Mouse (Mus musculus): Measurements from ENCODE around the gene Mtmr1.
"Not testable (repeated sequence)": the region's sequence is repeated elsewhere in the genome, so short reads cannot be mapped to it uniquely, and the experiment has no call there.

Mtmr1 gene

DNA sequence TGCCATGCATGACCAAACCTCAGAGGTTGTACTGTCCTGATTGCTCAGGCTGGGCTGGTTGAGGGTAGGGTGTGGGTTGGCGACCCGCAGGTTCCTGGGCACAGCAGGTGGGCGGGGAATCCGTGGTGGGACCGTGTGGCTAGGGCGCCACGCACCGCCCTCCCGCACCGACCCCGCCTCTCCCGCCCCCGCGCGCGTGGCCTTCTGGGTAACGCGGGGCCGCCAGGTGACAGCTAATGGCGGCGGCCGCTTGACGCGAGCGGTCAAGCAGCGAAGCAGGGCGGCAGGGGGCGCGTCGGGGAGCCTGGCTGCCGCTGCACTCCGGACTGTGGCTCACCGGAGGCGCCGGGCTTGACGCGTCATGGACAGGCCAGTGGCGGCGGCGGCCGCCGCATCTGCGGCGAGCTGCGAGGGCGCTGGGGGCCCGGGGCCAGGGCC is at the start of gene Mtmr1:
Gene Mtmr1, plus strand, starts transcription at position 207 of the 438 bp plus-strand sequence.
- peak; percentile 30 for DNase-seq (ENCODE audit: low read depth, low spot score)

DNA sequence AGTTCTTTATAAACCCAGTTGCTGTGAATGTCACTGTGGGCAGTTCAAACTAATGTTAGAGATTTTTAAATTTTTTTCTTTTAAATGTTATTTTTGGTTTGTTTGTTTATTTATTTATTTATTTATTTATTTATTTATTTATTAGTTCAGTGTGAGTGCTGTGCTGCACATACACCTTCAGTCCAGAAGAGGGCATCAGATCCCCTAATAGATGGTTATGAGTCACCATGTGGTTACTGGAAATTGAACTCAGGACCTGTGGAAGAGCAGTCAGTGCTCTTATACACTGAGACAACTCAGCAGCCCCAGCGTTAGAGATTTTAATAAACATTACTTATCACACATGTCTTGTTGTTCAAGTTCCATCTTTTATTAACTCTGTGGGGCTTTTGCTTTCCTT is 12.5 kb upstream of the Mtmr1 start:
- no peak for DNase-seq (ENCODE audit: low read depth, low spot score)

DNA sequence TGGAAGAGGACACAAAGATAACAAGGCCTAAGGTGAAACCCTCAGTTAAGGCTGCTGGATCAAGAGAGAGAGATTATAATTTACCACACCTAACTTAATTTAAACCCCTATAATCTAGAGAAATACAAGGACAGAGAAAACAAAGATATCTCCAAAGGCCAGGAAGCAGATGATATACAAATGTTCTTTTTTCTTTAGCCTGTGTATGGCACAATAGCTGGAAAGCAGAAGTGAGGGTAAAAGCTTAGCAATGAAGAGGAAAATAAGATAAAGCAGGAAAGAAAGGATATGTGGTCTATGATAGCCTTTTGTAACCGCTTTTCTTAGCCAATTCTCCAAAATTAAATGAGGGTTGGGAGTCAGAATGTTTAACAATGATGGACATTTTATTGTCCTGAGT is 9.2 kb upstream of the Mtmr1 start:
- DNase-seq (ENCODE audit: low read depth, low spot score): no peak

DNA sequence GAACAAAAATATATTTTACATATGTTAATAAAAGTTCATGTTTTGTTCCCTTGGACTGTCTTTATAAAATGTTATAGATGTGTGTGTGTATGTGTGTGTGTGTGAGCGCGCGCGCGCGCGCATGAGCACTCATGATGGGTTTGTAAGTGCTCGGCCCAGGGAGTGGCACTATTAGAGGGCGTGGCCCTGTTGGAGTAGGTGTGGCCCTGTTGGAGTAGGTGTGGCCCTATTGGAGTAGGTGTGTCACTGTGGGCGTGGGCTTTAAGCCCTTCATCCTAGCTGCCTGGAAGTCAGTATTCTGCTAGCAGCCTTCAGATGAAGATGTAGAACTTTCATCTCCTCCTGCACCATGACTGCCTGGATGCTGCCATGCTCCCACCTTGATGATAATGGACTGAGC is 2.8 kb upstream of the Mtmr1 start:
- not testable (repeated sequence) for DNase-seq (ENCODE audit: low read depth, low spot score)

DNA sequence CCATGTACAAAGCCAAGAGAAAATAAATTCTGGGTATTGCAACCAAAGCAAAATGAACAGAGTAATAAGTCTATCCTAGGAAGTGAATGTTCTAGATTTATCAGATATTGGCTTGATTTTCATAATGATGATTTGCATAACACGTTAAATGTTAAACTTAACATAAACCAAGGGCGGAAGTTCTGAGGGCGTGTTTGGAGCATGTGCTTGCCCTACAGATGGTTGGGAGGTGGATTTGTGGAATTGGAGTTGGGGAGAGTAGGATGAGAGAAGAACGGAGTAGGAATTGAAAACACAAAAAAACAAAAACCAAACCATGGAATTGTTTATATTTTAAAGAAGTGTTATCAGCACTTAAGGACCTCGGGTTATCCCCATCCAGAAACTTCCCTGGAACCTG is 498 bp upstream of the Mtmr1 start:
- no peak for DNase-seq (ENCODE audit: low read depth, low spot score)

DNA sequence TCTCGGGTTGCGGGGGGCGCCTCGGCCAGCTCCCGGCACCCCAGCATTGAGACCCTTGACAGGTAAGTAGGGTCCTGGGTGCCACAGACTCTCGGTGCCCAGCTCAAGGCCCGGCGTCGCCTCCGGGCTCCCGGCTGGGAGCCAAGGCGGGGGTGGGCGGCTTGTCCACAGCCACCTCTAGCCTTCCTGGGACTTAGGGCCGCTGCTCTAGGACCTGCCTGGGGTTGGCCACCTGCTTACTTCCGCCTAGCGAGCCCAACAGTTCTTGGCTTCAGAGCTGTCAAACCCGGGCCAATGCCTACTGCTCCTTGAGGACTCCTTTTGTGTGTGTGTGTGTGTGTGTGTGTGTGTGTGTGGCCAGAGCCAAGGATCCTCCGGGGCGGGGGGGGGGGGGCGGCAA is 451 bp downstream of the Mtmr1 start:
- DNase-seq (ENCODE audit: low read depth, low spot score): no peak

DNA sequence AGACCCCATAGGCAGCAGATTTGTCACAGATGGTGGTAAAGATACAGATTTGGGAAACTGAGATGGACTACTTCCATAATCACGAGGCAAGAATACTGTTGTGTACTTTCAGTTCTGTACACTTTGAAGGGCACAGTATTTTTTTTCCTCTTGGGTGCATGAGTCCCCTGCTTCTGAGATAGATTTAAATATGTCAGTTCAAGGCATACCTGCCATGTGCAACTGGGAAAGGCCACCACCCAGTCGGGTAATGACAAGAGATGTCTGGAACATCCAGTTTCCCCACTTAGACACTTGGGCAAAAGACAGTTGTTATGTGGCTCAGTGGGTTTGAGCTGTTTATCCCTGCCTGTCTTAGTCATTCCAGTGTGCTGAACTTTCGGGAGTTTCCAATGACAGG is 950 bp downstream of the Mtmr1 start:
- DNase-seq (ENCODE audit: low read depth, low spot score): no peak

DNA sequence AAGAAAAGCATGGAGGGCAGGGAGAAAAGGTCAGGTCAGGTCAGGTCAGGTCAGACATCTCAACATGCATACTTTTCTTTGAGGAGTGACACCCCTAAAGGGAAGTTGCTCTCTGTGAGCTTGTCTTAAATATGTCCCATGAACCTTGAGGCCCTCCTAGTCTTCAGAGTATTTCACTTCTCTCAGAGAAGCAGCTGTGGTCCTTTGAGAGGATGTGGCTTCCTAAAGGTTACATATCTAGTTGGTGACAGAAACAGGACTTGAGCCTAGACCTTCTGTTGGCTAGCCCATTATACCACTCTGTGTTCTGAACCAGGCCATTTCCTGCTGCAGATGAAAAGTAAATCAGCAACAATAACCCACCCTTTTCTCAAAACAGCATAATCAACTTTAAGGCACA is 2.4 kb downstream of the Mtmr1 start:
- no peak for DNase-seq (ENCODE audit: low read depth, low spot score)

DNA sequence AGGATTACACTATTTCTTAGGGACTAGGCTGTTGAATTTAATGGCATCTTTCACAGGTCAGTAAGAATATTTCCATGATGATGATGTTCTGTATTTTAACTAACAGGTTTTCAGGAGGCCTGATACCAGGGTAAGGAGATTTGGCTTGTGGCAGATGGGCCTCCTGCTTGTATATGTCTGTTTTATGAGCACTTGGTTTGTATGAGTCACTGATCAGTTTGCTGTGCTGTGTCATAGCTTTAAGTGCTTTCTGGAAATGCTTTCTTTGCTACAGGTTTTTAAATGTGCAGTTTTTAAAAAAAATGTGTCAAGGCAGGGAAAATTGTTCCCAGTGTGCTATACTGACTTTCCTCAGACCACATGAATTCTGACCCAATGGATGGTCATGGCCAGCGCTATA is 12.2 kb downstream of the Mtmr1 start:
- DNase-seq (ENCODE audit: low read depth, low spot score): no peak

DNA sequence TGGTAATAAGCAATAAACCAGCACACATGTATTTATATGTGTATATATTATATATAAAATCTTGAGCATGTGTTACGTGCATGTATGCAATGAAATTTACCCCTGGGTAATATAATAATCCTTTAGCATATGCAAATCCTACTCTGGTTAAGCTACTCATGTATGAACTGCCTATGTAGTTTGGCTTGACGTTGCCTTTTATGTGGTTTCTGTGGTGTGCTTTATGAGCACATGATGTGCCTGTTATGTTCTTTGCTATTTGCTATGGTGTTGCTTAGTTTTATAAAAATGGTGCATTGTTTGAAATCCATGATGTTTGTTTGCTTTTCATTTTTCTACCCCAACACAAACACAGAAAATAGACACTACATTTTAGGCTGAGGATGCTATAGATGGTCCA is 13.9 kb downstream of the Mtmr1 start:
- DNase-seq (ENCODE audit: low read depth, low spot score): no peak

DNA sequence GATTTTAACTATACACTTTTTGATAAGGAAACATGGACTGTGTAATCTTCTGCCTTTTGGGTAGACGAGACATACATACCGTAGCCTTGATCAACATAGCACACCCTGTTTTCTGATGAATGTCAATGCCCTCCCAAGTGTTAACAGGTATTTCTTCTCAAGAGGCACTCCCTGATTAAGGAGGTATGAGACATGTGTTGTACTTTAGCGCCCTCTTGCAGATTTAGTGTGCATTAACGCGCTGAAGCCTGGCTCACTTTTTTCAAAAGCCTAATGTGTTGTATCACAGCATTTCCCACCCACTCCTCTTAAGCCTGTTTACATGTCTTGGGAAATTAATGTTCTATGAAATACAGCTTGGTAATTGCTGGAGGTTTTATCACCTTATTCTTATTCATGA is 17.0 kb downstream of the Mtmr1 start:
- no peak for DNase-seq (ENCODE audit: low read depth, low spot score)

DNA sequence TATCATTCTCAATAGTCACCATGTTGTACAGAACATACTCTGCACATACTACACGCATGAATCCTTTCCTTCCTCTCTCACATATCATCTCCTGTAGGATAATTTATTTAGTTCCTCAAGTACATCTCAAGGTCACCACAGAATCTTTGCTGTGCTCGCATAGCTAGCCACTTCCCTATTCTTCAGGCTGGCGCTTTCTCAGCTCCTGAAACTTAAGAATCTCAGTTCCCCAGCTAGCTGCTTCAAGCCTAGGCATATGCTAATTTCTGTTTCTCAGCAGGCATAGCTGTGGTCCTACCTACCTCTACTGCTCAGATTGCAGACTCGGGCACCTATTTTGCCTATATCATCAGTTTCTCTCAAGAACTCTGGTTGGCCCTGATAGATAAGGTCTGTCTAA is 31.8 kb downstream of the Mtmr1 start:
- DNase-seq (ENCODE audit: low read depth, low spot score): no peak

DNA sequence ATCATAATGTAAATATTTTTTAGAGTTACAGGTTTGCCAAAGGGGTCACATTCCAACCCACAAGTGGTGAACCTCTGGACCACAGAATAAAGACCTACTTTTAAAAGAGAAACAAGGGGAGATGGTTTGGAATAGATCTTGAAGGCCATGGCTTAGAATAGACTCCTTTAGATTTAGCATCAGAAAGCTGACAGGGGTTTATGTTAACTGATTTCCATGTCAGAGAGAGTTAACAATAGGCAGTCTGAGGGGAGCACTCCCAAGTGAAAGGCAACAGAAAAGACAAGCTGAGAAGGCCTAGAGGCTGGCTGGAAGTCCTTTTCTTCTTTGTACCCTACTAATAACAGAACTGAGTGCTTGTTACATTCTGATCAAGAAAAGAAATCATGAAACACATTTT is 41.7 kb downstream of the Mtmr1 start:
- DNase-seq (ENCODE audit: low read depth, low spot score): no peak

DNA sequence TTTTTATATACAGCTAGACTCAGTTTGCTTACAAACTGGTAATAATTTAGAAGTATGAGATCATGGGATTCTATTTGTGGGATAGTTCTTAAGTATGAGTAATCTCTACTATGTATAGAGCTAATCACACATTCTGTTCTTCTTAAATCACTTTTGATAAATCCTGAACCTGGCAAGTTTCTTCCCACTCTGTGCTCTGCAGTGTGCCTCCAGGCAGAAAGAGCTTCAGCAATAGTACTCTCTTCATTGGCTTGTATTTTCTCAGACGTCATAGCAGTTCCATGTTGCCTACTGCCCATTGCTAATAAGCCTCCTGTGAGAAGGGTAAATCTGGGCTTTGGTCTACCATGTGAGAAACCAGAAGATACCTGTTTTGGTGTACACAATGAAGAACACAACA is 43.8 kb downstream of the Mtmr1 start:
- no peak for DNase-seq (ENCODE audit: low read depth, low spot score)

DNA sequence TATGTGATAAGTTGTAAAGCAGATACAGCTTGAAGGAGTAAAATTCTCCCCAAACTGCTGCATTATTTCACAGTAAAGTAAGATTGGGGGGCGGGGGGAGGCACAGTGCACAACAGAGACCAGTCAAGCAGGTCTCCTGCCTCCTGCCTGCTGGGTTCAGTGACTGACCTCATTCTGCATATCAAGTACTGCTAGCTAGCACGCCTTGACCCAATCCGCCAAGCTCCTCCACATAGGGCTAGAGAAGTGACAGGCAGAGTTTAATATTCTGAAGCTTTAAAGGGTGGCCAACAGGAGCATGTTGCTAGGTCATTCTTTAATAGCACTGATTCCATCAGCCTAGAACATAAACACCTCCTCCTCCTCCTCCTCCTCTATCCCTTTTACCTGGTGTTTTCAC is 48.2 kb downstream of the Mtmr1 start:
- DNase-seq (ENCODE audit: low read depth, low spot score): no peak

DNA sequence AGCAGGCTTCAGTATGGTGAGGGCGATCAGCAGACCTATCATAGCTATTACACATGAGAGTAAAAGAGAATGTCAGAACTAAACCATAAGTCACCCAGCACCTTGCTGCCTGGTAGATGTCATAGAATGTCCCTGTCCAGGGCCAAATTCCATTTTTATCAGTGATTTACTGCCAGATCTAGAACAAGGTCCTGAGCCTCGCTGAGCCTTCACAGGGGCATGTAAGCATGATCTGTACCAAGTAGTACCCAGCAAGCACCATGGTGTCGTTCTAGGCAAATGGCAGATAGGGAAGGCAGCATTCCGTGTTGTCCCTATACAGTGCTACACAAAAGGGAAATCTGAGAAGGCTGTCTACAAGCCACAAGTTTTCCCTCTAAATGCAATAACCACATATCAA is 49.1 kb downstream of the Mtmr1 start:
- DNase-seq (ENCODE audit: low read depth, low spot score): no peak

DNA sequence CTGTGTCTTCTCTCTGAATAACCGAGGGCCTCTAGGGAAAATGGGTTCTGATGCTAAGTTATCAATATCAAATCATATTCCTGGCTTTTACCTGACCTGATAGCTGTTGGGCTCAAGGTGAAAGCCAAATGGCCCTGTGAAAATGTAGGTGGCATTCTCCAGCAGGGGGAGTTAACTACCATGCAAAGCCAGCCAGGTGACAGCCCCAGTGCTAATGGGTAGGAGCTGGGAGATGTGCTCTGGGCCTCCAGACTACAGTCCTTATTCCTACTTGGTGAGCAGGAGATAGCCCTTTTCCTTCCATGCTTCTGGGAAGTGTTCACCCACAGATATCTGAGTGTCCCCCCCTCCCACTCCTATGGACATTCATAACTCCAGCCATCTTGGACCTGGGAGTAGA is 60.3 kb downstream of the Mtmr1 start:
- no peak for DNase-seq (ENCODE audit: low read depth, low spot score)

DNA sequence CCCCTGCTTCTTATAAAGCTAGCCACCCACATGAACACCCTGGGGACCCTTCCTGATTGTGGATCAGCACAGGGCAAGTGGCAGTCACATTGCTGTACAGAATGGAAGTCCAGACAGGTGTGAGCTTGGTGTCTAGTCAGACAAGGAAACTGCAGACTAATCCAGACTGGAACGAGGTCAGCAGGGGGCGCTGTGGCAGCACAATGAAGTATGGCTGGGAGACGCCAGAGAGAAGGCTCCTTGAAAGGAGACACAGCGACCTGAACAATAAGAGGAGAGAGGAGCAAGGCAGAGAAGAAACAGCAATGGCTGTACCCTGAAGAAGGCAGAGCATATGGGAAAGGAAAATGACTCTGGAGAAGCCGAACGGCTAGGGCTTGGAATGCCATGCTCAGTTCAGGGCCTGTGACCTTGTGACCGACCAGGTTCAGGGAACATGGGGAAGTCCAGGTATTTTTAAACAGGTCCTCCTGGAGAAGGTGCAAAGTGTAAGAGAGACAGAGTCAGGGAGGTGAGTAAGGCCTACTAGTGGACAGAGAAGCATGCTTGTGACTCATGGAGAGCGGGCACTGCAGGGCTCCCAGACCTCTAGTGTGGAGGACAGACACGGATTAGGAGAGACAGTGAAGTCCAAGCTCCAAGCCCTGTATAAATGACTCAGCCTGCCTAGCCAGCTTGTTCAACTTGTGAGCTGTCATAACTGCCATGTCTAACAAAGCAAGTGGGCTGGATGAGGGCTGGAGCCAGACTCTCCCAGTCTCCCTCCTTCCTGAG is 61.4 kb downstream of the Mtmr1 start:
- DNase-seq (ENCODE audit: low read depth, low spot score): peak; percentile 46

DNA sequence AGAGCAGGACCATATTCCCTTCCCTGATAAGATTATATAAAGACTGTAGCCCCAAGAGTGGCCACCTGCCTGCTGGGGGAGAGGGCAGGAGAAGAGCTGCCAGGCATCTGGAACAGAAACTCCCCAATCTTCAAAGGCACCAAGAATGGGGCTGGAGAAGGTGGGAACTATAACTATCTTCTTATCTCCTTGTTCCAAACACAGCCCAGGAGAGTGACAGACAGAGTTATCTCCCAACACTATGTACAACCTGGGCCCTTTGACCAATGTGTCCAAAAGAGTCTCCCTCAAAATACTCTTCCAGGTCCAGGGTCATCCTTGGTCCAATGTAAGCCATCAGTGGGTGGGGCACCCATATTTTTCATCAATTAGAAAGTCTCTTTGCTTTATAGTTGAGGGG is 62.9 kb downstream of the Mtmr1 start:
- DNase-seq (ENCODE audit: low read depth, low spot score): no peak

DNA sequence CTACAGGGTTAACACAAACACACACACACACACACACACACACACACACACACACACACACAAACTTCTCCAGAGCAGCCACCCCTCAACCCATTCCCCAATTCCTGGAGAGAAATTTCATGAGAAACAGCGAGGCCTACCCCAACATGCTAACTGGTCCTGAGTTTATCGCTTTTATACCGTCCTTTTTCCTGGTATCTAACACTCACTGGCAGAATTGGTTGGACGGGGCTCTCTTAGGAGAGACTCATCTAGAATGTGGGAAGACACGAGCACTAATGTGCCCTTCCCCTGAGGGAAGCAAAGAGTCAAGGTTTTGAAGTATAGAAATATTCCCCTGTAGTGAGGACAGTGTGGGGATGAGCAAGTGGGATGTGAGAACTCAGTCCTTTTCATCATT is 66.3 kb downstream of the Mtmr1 start:
- DNase-seq (ENCODE audit: low read depth, low spot score): no peak

DNA sequence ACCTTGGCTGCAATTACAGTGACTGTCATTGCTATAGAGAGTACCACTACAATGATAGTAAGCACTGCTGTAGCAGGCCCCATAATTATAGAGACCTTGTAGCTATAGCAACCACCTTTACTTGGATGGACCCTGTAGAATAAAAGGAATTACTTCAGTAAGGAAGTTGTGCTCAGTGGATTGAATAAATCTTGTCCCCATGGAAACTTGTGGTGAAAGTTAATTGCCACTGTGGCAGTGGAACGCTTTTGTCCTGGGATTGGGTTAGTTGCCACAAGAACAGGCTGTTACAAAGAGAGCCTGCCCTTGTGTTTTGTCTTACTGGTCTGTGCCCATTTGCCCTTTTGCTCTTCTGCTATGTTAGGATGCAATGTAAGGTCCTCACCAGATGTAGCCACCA is 69.9 kb downstream of the Mtmr1 start:
- DNase-seq (ENCODE audit: low read depth, low spot score): no peak

DNA sequence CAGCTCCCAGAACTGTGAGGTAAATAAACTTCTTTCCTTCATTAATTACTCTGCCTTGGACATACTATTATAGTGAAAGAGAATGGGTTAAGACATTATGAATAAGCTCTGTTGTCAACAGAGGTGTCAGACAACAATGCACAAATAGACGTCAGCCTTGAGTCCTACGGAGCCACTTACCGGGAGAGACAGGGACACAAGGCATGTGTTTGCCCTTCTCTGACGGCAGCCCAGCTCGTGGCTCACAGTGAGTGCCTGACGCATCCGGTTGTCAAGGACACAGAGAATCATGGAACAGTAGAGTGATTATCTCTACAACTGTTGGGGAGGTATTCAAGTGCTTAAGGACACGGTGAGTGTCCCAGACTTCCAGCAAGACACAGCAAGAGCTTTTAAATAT is 70.3 kb downstream of the Mtmr1 start:
- no peak for DNase-seq (ENCODE audit: low read depth, low spot score)

DNA sequence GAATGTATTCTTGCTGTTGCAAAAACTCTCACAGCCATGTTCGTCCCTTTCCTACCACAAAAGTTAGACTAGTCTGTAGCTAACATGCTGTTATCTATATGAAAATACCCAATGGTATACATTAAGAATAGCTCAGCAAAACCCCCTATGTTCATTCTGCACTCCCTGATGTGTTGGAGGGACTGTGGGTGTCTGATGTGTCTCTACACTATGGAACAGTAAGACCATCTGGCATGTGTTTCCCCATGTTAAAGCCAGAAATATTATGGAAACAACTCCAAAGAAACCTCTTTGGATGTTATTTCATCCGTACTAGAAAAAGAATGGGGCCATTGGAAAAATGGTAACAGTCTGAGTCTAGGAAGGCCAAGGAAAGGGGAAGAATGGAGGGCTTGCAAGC is 71.0 kb downstream of the Mtmr1 start:
- no peak for DNase-seq (ENCODE audit: low read depth, low spot score)

DNA sequence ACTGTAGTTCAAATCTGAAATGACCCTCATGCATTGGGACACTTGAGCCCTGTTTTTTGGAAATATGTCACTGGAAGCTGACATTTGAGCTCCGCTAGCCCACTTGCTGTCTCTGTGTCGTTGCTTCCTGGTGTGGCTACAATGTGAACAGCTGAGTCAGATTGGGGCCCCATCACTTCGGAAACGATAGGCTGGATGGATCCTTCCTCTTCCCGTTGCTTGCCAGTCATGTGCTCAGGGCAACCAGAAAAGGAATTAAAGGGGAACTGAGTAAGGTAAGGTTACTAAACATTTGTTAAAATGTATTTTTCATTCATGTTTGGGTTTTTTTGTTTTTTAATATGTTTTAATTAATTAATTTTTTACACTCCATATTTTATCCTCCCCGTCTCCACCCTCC is 74.9 kb downstream of the Mtmr1 start:
- DNase-seq (ENCODE audit: low read depth, low spot score): no peak
